Mouse (Mus musculus) cerebellum, adult 11-12 months (tissue): Measurements from ENCODE around the gene Kifc3.
A peak's percentile ranks its signal among the peaks of the same experiment; 100 is the strongest.

Experiments used
- DNase-seq: peaks from one replicate; pipeline ENCODE4 v3.0.0; 2022

Gene Kifc3

DNA sequence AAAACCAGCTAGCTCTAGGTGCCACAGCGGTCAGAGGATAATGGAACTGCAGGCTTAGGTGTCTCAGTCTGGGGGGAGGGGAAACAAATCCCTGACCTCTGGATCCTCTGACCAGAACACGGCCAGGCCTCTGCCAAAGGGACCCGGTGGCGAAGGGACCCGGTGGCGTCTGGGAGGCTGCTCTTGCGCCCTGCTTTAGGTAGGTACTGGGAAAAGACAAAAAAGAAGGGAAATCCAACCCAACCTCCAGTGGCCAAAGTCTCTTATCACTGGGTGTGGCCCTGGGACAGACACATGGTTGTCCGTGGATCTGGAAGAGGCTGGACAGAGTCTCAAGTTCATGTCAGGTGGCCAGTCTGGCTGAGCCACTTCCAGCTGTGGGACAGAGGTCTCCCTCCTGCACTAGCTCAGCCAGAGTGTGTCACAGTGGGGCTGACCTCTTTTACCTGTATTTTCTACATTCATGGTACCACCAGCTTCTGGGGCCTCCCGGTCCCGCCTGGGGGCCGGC is 73.8 kb downstream of the Kifc3 start:
- DNase-seq = no peak

DNA sequence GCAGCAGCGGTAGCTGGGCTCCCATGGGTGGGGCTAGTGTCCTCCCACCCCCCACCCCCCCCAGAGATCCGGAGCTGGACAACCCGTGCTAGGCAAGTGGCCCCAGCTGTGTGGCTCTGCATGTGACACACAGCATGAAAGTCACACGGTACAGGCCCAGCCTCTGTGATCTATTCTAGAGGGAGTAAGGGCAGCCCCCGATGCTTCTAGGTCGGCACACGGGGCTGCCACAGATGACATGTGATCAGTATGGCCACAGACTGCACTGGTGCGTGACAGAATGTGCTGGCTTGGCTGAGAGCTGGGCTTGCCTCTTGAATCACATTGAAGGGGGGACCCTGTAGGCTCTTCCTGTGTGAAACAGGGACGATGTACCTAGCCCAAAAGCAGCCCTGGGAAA is 75.0 kb downstream of the Kifc3 start:
- no peak for DNase-seq

DNA sequence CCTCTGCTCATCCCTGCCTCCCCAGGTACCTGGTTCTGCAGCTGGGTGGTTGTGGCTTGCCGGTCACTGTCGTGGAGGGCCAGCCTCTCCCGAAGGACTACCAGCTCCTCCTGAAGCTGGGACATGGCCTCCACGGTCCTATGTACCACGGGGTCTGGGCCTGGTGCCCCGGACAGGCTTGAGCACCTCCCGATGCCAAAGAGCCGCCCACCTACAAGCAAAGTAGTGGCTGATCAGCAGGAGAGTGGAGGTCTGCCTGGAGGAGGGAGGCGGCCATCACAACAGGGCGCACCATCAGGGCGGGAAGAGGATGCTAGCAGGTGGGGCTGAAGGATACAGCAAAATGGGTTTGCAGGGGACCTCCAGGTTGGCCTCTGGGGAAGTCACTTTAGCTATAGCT is 76.1 kb downstream of the Kifc3 start:
- no peak for DNase-seq

DNA sequence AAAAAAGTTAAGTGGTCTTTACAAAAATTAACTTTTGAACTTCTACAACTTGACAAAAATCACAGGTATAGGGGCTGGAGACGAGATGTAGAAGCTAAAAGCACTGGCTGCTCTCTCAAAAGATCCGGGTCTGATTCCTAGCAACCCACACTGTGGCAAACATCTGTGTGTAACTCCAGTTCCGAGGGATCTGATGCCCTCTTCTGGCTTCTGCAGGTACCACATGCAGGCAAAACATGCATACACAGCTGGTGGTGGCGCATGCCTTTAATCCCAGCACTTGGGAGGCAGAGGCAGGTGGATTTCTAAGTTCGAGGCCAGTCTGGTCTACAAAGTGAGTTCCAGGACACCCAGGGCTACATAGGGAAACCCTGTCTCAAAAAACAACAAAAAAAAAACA is 79.2 kb downstream of the Kifc3 start:
- DNase-seq = no peak

DNA sequence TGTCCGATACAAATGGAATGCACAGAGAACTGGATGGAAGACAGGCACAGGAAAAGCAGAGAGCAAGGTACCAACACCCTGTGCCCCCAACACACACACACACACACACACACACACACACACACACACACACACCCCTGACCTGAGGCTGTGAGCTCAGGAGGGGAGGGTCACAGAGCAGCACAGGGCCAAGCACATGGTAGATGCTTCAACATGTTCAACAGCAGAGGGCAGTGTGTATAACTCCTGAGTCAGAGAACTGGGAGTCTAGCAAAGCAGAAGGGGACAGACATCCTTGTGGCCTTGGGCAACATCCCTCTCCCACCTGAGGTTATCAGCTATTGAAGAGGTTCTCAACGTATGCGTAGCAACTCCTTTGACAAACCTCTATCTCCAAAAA is 88.9 kb downstream of the Kifc3 start:
- no peak for DNase-seq

DNA sequence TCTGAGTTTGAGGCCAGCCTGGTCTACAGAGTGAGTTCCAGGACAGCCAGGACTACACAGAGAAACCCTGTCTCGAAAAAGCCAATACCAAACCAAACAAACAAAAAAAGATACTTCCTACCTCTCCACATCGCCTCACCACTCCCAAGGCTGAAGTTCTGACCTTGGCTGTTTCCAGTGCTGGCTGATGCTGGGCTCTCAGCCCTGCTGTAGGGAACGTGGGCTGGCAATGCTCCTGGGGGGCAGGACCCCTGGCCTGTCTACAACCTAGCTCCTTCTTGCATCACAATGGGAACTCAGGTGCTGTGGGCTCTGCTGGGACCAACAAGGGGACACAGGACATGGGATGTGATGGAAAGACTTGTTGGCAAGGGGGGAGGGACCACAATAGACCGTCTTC is 89.5 kb downstream of the Kifc3 start:
- DNase-seq = no peak

DNA sequence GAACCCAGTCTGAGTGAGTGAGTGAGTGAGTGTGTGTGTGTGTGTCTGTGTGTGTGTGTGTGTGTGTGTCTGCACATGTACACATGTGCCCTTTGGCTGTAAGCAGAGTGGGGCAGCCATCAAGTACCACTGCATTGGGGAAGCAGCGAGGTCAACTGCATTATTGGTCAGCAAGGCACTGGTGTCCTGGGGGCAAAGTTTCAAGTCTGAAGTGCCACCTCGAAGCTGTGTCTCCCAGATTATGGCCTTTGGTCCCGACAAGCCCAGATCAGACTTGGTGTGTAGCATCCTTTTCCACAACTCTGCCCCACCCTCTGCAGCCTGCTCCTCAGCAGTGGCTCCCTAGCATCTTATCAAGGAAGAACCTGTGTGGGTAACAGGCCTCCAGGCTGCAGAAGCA is 90.0 kb downstream of the Kifc3 start:
- DNase-seq = no peak

DNA sequence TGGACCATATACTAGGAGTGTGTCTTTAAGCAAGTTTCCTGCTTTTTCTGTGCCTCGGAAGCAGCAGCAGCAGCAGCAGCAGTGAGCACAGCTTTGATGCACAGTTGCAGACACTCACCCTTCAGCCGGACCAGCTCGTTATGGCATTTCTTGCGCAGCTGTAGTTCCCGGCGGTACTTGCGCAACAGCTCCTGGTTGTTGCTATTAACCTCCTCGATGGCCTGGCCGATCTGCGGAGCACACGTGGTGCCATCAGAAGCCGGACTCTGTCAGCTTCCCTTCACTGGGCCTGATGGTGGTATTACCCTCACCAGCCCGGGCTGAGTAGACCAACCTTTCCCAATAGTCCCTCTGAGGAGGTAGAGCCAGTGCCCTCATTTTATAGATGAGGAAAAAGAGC is 95.3 kb downstream of the Kifc3 start:
- DNase-seq = no peak

DNA sequence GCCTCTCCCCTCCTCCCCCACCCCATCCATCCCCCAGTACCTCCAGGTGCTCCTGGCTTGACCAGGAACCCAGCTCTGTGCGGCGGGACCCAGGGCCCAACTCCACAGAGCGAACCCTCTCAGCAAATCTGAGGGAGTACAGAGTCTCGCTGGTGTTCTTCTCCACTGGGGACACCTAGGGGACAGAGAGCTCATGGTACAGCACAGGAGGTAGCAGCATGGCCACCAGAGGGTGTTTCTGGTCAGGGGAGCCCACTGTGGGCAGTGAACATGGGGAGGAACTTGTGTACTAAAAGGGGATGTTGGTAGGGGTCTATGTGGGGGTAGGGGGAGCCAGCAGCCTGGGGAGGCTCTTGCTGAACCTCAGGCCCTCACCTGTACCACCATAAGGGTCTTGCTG is 100.6 kb downstream of the Kifc3 start:
- no peak for DNase-seq

DNA sequence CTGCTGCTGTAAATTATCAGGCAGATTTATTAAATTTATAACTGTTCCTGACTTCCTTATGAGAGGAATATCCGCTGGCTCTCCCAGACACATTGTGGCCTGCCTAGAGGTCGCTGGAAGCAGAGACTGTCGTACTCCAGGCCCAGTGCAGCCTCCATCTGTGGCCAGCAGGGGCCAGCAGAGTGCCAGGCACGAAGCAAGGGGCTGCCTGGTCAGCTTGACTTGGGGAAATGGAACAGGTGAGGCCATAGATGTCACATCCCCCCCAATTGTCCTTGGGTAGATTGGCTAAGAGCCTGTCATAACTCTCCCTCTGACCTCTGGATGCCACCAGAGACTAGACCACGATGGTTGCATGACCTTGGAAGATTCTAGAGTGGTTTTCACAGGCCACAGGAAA is 103.6 kb downstream of the Kifc3 start:
- peak; percentile 50 for DNase-seq

DNA sequence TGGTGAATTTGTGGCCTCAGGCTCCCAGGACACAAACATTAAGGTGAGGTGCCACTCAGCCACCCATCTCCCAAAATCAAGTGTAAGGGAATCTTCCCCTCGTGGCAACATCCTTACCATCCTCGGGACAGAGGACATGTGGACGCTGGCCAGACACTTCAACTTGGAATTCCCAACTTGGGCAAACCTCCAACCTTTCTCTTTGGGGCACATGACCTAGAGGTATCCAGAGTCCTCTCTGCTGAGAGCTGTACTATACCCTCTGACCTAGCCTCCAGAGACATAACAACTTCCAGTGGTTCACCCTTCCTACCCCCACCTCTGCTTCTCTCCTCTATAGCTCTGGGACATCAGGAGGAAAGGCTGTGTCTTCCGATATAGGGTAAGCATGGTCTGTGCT is 109.0 kb downstream of the Kifc3 start:
- DNase-seq = no peak

DNA sequence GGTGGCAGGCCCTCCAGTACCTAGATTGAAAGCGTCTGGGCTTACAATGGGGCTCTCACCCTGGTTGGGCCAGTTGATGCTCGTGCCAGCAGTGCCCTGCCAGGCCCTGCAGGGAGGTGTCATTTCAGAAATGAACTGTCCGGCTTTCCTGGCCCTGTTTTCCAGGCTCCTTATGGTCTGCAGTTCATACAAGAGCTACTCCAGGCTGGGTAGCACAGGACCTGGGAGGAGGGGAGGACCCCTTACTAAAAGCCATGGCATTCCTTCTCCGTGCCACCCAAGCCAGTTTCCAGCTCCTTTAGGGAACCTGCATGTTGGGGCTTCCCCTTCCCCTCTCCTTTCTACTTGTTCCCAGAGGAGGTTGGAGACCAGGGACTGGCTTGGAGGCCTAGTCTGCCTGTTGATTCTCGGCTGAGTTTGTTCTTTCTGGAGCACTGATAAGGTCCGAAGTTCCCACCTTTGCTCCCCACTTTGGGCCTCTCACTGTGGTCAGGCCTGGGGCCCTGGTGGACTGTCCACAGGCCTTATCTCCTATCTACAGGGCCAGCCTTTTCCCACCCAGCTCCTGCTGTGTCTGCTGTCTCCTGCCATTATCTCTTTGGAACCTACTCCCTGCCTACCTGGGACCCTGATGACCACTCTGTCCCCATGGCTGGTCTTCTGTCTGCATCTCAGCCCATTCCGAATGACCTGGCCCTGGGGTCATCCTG is 117.0 kb downstream of the Kifc3 start:
- peak; percentile 76 for DNase-seq

DNA sequence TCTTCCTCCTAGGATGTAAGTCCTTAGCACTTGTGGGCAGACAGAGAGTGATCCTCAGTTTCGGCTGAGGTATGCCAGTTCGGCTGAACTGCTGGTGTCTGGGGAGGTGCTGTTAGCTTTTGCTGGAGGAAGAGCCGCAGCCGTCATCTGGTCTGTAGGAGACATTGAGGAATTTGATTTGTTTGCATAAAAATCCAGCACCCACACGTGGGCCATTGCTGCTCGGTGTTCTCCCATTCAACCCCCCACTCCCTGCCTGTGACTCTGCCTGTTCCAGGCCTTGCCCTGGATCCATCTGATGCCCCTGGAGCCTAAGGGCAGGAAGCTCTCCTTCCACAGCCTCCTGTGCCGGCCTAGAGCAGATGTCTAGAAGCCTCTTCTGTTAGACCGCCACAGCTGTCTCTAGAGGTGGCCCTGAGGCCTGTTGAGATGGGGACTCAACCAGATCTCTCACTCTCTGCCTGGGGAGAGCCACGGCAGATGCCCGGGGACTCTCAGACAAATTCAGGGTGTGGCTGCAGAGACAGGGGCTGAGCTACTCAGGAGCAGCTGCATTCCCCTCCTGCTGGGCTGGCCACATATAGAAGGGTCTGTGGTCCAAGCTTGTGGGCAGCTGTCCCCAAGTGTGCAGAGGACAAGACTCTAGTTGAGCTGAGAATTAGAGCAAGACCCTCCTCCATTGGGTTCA is 117.7 kb downstream of the Kifc3 start:
- DNase-seq = no peak

DNA sequence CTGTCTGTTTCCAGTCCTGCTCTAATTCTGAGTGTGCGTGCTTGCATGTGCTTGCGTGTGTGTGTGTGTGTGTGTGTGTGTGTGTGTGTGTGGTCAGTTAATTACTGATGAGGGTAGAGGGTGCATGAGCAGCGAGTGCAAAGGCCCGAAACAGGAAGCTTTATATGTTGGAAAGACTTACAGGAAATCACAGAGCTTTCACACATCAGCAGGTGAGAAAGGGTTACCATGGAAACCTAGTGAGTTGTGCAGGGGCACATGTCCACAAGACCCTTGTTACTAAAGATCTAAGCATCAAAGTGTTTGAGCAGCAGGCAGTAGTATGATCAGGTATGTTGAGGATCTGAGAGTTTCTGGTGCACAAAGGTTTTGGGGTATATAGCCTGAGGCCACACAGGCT is 118.4 kb downstream of the Kifc3 start:
- no peak for DNase-seq

DNA sequence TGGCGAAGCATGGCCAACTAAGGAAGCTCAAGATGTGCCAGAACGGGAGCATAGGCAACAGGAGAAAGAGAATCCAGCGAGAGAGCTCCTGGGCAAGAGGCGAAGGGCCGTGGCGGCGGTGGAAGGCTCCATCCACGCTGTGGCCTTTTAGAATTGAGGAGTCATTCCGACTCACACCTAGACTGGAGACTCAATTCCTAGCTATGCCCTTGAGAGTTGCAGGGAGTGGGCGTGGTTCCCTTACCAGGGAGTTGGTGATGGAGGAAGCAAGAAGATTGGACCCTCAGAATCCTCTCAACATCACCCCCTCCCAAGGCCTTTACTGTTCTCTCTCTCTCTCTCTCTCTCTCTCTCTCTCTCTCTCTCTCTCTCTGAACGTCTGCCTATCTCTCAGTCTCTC is 121.0 kb downstream of the Kifc3 start:
- peak; percentile 66 for DNase-seq

DNA sequence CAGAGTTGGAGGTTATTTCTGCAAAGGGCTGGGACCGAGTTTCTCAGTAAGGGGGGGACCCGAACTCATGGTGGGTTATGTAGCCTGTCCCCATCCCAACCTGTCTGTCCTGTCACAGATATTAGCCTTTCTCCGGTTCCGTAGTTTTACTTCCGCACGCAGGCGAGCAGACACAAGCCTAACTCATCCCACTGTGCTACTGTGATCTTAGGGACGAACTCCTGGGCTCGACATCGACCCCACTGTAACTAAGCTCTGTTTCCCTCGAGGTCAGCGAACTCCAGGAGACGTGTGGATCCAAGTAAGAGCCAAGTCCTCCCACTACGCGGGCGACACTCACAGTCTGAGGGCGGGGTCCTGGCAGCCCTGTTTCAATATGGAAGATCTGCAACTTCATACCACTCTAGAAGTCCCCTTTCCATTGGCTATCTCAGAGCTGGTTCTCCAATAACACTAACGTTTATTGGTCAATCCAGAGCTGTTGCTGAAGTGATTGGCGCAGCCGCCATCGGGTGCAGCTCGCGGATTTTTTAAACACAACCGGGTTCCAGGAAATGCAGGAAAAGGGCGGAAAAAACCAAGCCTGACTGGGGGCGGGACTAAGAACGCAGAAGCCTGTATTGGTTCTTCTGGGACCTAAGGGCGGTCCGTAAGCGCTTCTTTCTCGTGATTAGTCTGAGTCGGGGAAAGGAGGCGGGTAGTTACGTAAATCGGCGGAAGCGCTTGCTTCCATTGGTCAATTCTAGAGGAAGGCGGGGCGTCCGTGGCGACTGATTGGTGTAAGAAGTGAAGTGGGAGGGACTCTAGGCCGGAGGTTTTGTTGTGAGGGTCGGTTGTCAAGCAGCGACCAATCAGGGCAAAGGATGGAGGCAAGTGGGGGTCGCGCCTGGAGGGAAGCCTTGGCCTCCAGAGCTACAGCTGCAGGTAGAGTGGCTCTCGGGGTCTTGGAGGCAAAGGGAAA is 122.0 kb downstream of the Kifc3 start, which contains the start of gene Katnb1:
Gene Katnb1, plus strand, starts transcription at position 806 of the 961 bp plus-strand sequence.
- peak; percentile 100 for DNase-seq

DNA sequence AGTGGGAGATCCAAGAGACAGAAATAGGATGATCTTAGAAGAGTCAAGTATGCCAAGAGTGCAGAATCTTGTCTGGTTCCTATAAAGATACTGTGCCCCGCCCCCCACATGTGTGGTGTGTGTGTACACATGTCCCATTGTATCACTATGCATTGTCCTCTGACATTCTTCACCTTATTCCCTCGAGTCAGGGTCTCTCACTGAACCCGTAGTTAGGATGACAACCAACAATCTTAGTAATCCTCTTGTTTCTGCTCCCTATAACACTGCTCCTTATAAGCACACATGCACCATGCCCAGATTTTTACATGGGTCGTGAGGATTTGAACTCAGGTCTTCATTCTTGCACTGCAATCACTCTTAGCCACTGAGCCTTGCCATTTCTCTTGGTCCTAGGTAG is 123.3 kb downstream of the Kifc3 start:
- DNase-seq = peak; percentile 53

DNA sequence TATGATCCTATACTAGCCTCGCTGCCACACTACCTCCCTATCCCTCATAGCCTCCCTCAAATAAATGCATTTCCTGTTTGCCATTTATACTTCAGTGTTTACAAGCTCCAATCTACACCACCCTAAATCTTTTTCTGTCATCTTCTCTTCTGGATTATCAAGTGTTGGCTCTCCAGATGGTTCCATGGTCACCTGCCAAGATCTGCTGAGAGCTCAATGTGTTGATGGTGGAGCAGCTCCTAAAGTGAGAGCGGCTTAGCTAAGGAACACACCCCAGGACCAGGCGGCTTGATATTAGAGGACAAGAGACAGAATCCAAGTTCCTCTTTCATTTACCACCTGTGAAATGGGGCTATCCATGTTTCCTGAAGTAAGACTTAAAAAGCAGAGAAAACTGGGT is 124.6 kb downstream of the Kifc3 start:
- peak; percentile 67 for DNase-seq

DNA sequence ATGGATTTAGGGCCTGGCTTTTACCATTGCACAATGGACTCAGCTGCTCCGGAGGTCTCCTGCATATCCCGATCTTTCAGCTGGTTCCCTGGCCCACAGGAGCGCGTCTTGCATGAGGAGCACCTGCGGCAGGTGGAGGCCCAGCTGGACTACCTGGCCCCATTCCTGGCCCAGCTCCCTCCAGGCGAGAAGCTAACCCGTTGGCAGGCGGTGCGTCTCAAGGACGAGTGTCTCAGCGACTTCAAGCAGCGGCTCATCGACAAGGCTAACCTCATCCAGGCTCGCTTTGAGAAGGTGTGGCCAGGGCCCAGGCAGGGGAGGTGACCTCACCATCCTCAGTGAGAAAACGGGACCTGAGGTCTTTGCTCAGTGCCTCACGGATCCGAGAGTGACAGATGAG is 126.5 kb downstream of the Kifc3 start:
- DNase-seq = peak; percentile 85

DNA sequence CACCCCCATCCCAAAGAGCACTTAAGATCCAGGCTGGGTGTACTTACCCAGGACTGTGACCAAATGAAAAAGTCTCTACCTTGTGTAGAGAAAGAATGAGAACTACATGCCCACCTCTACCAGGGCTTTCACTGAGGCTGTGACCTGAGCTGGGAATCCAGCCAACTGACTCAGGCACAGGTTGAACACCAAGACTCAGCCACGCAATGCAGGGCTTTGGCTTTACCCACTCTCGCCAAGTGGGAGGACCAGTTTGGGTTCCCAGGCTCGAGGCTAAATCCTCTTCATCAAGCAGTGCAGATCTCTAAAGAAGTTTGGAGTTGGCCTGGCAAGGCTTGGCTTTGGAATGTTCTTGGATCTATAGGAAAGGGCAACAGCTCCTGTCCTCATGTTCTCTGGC is 127.1 kb downstream of the Kifc3 start:
- peak; percentile 47 for DNase-seq

DNA sequence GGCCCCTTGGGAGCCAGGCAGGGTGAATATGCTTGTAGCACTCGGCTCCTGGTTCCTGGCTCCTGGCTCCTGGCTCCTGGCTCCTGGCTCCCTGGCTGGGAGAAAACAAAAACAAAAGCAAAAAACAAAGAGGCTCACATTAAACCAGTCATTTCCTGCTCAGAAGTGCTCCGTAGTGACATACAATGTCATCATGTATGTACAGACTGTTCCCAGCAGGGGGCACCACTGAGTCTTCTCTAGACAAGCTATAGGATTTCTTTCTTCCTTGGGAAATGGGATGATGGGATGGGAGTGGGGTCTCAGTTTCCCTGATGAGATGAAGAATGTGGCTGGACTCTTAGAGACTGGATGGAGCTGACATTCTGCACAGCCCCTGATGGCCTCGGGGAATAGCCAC is 135.0 kb downstream of the Kifc3 start:
- DNase-seq = peak; percentile 33

DNA sequence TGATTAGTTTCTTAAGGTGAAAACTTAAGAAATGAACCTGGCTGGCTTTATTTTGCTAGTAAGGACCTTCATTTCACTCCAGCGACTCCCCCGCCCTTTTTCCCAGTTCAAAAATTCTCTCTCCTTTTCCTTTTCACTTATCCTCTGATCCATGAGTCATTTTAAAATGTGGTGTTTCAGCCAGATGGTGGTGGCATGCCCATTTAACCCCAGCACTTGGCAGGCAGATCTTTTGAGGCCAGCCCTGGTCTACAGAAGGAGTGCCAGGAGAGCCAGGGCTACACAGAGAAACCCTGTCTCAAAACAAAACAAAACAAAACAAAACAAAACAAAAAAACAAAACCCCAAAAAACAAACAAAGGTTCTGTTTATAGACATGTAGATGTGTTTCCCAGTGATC is 138.1 kb downstream of the Kifc3 start:
- DNase-seq = peak; percentile 66

DNA sequence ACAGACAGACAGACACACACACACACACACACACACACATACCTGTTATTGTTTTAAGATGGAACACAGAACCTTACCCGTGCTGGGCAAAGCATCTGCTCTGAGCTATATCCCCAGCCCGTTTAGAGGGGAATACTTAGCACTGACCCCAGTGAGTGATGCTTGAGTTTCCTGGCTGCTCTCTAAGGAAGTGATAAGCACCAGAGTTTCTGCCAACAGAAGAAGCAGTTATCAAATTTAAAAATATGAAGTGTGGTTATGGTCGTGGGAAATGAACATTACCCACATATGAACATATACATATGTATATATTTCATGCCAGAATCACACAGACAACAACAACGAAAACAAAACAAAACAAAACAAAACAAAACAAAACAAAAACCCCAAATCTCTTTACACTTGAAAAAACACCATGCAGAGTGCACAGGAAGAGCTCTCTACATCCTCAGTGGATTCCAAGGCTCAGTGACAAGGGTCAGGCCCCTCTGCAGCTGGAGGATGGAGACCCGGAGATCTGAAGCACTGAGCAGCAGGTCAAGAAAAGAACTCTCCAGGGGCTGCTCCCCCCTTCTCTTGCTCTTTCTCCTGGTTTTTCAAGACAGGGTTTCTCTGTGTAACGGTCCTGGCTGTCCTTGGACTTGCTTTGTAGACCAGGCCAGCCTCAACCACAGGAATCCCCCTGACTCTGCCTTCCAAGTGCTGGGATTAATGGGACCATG is 142.6 kb downstream of the Kifc3 start:
- no peak for DNase-seq
